Mouse (Mus musculus) adrenal gland (tissue): ENCODE measurements at regions not wholly inside any gene's neighbourhood (a gene's known extent, or its start where the extent isn't known, plus 50 kb on each side); places are given as distances from the start of the nearest gene placed in this dataset.

ENCODE experiments used
- intact Hi-C: fragments of 180-260 bp; cut with DNase I; formaldehyde crosslinking; loops from one replicate; pipeline ENCODE4 v1.15.1; 2025

DNA sequence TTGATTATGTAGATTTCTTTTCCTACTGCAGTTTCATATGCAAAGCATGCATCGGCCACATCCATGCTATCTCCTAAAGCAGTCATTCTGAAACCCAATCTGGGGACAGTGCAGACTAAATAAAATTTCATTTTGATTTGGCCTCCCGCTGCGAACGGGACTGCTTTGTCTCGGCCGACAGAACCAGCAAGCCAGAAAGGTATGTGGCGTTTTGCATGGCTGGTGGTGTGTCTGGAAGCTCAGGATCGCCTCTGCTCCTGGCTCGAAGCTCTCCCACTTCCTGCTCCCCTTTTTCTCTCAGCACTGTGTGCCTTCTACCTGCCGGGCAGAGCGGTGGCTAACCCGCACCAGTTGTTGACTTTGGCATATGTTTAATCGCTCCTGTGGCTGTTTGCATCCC lies 433.8 kb upstream of the Pou3f3 start:
- intact Hi-C loops = no loop called here

- intact Hi-C loops = no loop called here
Measured at GRCm38 (mm10) chr1:42262606-42263005, 433.0 kb upstream of the Pou3f3 start.

- intact Hi-C loops = no loop called here
Measured at GRCm38 (mm10) chr1:42277130-42277529, 418.4 kb upstream of the Pou3f3 start.

DNA sequence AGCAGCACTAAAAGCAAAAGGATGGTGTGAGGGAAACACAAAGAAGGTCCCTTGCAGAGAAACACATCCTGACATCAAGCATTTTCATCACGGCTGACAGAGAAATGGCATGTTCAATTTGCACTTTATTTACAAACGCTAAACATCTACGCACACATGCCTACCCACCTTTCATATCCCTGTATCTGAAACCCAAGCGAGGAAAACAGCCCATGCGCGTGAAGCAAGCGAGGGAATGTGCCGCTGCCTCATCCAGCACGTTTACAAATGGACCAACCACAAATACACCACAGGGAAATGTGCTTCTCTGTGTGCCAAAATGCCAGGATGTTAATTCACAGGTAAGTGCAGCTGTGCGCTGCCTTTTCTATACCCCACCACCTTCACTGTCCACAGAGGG lies 399.7 kb upstream of the Pou3f3 start:
- intact Hi-C loops = no loop called here

GRCm38 (mm10) chr1:42309251-42309650 lies 386.3 kb upstream of the Pou3f3 start:
- intact Hi-C loops = no loop called here

DNA sequence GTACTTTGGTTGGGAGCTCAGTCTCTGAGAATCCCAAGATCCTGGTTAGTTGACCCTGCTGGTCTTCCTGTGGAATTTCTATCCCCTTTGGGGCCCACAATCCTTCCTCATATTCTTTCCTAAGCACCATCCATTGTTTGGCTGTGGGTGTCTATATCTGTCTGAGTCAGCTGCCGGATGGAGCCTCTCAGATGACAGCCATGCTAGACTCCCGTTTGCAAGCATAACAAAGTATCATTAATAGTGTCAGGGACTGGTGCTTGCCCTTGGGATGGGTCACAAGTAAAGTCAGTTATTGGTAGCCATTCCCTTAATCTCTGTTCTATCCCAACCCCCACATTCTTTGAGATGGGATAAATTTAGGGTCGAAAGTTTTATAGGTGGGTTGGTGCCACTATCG lies 382.1 kb upstream of the Pou3f3 start:
- intact Hi-C loops = no loop called here

DNA sequence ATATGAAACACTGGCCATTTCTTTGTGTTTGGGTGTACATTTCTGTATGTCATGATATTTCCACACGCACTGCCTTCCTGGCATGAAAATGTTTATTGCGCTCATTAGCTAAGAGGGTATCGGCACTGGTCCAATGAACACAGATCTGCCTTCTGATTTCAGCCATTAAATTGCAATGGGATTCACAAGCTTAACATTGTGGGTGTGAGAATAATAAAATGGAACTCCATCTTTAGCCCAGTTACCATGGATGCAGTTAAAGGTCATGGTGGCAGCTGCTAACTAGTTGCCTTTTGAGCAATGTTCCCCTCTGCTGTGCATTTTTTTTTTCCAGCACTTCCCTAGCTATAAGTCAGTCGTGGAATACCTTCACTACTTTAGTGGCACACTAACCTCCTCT lies 343.7 kb upstream of the Pou3f3 start:
- intact Hi-C loops = no loop called here

DNA sequence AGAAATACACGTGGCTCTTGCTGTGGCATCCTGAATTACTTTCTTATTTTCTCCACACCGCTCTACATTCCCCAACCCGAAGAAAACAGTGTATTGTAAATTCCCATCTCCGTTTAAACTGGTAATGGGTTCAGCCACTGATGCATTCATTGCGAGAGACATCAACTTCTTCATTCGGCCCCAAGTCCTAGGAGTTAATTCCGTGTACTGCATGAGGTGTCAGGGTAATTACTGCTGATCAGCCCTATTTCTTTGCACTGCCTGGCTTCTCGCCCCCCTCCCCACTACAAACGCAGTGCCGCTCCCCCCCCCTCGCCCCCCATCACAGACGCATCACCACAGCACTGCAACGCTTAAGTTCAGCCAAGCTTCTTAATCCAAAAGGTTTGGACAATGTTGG lies 343.2 kb upstream of the Pou3f3 start:
- intact Hi-C loops = no loop called here

- intact Hi-C loops = no loop called here
Measured at GRCm38 (mm10) chr1:42353096-42353495, 342.5 kb upstream of the Pou3f3 start.

- intact Hi-C loops = no loop called here
Measured at GRCm38 (mm10) chr1:42354020-42354419, 341.5 kb upstream of the Pou3f3 start.

- intact Hi-C loops = no loop called here
Measured at GRCm38 (mm10) chr1:42362438-42362837, 333.1 kb upstream of the Pou3f3 start.

DNA sequence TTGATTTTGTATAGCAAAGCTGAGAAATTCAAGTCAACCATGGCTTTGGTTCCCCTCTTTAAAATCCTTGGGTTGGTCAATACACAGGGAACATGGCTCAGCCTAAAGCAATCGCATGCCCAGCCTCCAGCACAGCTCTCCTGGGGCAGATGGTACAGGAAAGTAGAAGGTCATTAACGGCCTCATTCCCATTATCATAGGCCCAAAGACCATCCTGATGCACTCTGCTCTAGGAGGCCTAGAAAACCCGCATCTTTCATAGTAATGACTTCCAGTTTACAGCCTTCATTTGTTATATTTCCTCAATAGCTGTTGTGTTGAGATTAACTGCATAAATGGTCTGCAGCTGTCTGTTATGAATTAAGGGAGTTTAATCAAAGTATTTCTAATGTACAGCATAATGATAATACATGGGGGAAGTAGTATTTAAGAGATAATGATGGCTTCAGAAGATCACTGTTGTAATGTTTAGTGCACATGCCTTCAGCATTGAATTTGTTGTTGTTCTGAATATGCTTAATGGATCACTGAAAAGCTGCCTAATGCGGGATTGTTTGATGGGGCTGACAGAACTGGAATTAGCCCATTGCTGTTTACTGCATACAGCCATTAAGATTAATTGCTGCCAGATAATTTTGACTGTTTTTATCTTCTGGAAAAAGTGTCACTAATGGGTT lies 329.8 kb upstream of the Pou3f3 start:
- intact Hi-C loops = no loop called here

GRCm38 (mm10) chr1:42387919-42388684 lies 307.5 kb upstream of the Pou3f3 start:
- intact Hi-C loops = no loop called here

- intact Hi-C loops = no loop called here
Measured at GRCm38 (mm10) chr1:42388740-42389139, 306.8 kb upstream of the Pou3f3 start.

DNA sequence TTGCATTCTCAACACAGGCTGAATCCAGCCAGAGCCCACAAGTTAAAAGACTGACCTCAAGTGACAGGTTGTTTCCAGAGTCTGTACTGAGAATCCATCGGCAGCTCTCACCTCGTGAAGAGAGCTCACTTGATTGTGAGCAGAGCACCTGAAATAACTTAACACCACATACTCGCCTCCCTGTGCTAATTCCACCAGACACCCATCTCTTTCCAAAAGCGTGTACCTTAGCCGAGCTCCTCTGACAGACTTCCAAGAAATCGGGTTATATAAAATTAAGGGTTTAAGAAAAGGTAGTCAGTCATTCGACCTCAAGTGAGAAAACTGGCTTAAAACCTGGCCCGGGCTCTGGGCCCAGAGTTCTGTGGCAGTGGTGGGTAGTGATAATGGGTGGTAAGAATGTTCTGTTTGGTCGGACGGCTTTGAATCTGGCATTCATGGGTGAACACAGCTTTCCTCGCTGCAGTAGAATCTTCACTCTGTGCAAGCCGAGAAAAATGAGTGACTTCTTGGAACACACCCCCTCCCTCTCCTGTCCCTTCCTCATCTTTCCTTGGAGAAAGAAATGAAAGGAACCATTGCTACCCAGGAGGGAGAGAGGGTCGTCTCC lies 299.8 kb upstream of the Pou3f3 start:
- intact Hi-C loops = no loop called here

DNA sequence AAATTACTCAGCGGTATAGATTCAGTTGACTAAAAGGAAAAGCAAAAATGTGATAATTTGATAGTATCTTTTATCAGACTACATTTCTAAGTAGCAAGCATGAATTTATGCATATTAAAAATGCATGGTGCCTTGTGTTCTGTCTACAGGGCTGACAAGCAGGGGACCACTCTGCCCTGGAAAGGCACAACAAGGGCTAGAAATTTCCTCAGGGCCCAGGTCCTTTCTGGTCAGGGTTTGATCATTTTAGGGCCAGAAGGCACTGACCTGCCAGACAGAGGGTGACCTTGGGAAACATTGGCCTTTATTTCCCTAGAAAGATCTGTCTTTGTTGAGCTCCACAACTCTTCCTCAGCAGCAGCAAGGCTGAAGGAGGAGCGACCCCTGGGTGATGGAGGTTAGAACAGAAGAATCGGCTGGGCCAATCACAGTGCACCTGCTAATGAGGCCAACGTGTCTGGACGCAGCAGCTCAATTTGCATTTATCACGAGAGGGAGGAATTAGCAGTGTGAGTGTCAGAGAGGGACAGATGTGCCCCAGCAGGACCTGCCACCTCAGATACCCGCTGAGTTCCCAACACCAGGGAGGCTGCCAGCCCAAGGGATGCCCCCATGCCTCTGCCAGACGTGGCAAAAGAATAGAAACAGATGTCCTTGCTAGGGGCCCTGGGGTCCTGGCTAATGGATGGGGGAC lies 297.0 kb upstream of the Pou3f3 start:
- intact Hi-C loops = no loop called here

GRCm38 (mm10) chr1:42415817-42416538 lies 279.6 kb upstream of the Pou3f3 start:
- intact Hi-C loops = no loop called here

GRCm38 (mm10) chr1:42416539-42417218 lies 278.9 kb upstream of the Pou3f3 start:
- intact Hi-C loops = no loop called here

- intact Hi-C loops = no loop called here
Measured at GRCm38 (mm10) chr1:42417815-42418214, 277.8 kb upstream of the Pou3f3 start.

DNA sequence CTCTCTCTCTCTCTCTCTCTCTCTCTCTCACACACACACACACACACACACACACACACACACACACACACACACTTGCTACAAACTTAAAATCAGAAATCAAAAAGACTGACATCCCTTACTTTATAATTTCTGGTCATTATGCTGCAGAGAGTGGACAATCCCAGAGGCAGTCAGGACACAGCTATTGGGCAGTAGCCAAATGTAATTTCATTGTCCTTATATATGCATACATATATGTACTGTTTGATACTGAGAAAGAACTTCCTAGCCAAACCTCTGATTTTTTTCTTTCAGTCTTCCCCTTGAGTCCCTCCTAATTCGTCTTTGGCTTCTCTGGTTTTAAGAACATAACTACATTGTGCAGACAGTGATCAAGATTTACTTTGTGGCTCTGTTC lies 277.3 kb upstream of the Pou3f3 start:
- intact Hi-C loops = no loop called here
